Mouse (Mus musculus): Measurements from ENCODE around the gene Slc28a1.
"Not testable (repeated sequence)": the region's sequence is repeated elsewhere in the genome, so short reads cannot be mapped to it uniquely, and the experiment has no call there.

Slc28a1 gene

GRCm38 (mm10) chr7:81173931-81174330 lies 59.3 kb downstream of the Slc28a1 start:
- no peak for DNase-seq

GRCm38 (mm10) chr7:81174654-81175053 lies 60.1 kb downstream of the Slc28a1 start:
- DNase-seq = no peak

GRCm38 (mm10) chr7:81176187-81176769 lies 61.7 kb downstream of the Slc28a1 start:
- DNase-seq = no peak

- no peak for DNase-seq
Observed at GRCm38 (mm10) chr7:81179494-81179893, 64.9 kb downstream of the Slc28a1 start.

GRCm38 (mm10) chr7:81182492-81183175 lies 68.0 kb downstream of the Slc28a1 start:
- DNase-seq = no peak

- DNase-seq = no peak
Observed at GRCm38 (mm10) chr7:81183181-81183580, 68.6 kb downstream of the Slc28a1 start.

- no peak for DNase-seq
Observed at GRCm38 (mm10) chr7:81184136-81184535, 69.5 kb downstream of the Slc28a1 start.

GRCm38 (mm10) chr7:81184651-81185050 lies 70.1 kb downstream of the Slc28a1 start:
- DNase-seq = no peak

GRCm38 (mm10) chr7:81186036-81186435 lies 71.4 kb downstream of the Slc28a1 start:
- not testable (repeated sequence) for DNase-seq

- DNase-seq = no peak
Observed at GRCm38 (mm10) chr7:81189180-81189579, 74.6 kb downstream of the Slc28a1 start.

- DNase-seq = no peak
Observed at GRCm38 (mm10) chr7:81195509-81195908, 80.9 kb downstream of the Slc28a1 start.

GRCm38 (mm10) chr7:81196796-81197195 lies 82.2 kb downstream of the Slc28a1 start:
- no peak for DNase-seq

- no peak for DNase-seq
Observed at GRCm38 (mm10) chr7:81198538-81198937, 83.9 kb downstream of the Slc28a1 start.

- no peak for DNase-seq
Observed at GRCm38 (mm10) chr7:81199109-81199508, 84.5 kb downstream of the Slc28a1 start.

- no peak for DNase-seq
Observed at GRCm38 (mm10) chr7:81199757-81200156, 85.2 kb downstream of the Slc28a1 start.

GRCm38 (mm10) chr7:81202389-81202788 lies 87.8 kb downstream of the Slc28a1 start:
- no peak for DNase-seq

GRCm38 (mm10) chr7:81203576-81203975 lies 89.0 kb downstream of the Slc28a1 start:
- not testable (repeated sequence) for DNase-seq

GRCm38 (mm10) chr7:81208944-81209343 lies 94.3 kb downstream of the Slc28a1 start:
- DNase-seq = peak; percentile 57 to 81

- DNase-seq = no peak
Observed at GRCm38 (mm10) chr7:81209979-81210685, 95.5 kb downstream of the Slc28a1 start.

GRCm38 (mm10) chr7:81211760-81212159 lies 97.2 kb downstream of the Slc28a1 start:
- DNase-seq = no peak

GRCm38 (mm10) chr7:81212261-81212681 lies 97.7 kb downstream of the Slc28a1 start:
- peak; percentile 65 to 73 for DNase-seq

- peak; percentile 94 to 98 for DNase-seq
Observed at GRCm38 (mm10) chr7:81212697-81213346, 98.2 kb downstream of the Slc28a1 start.
